Mouse (Mus musculus) midbrain, embryonic 13.5 days (tissue): ENCODE measurements at regions not wholly inside any gene's neighbourhood (a gene's known extent, or its start where the extent isn't known, plus 50 kb on each side); places are given as distances from the start of the nearest gene placed in this dataset.
"Not testable (repeated sequence)": the region's sequence is repeated elsewhere in the genome, so short reads cannot be mapped to it uniquely, and the experiment has no call there.

ENCODE experiments used
- ATAC-seq: fragments of 200-750 bp; cut with Nextera tagmentation; 2 replicates; pipeline ENCODE4 v1.8.0; 2017; ENCODE audit warnings: mild to moderate bottlenecking, moderate TSS enrichment, moderate library complexity
- H3K27ac ChIP-seq: fragments of 300-500 bp; sonication (generic); 2 replicates; pipeline ENCODE4 v1.5.1; 2015; ENCODE audit warnings: inconsistent platforms, mild to moderate bottlenecking, moderate library complexity
- H3K27me3 ChIP-seq: fragments of 300-500 bp; sonication (generic); 2 replicates; pipeline ENCODE4 v1.6.1; 2015; ENCODE audit warnings: mild to moderate bottlenecking, inconsistent platforms
- H3K36me3 ChIP-seq: fragments of 300-500 bp; sonication (generic); 2 replicates; pipeline ENCODE4 v1.6.1; 2015; ENCODE audit warnings: mild to moderate bottlenecking, inconsistent platforms
- H3K4me1 ChIP-seq: fragments of 300-500 bp; sonication (generic); replicated peaks from 2 replicates; pipeline ENCODE4 v1.6.1; 2015; ENCODE audit warnings: inconsistent platforms
- H3K4me2 ChIP-seq: fragments of 300-500 bp; sonication (generic); replicated peaks from 2 replicates; pipeline ENCODE4 v1.6.1; 2015; ENCODE audit warnings: moderate library complexity, mild to moderate bottlenecking, inconsistent platforms
- H3K4me3 ChIP-seq: fragments of 300-500 bp; sonication (generic); replicated peaks from 2 replicates; pipeline ENCODE4 v1.5.1; 2015; ENCODE audit warnings: mild to moderate bottlenecking, inconsistent platforms
- H3K9ac ChIP-seq: fragments of 300-500 bp; sonication (generic); replicated peaks from 2 replicates; pipeline ENCODE4 v1.6.1; 2015; ENCODE audit warnings: mild to moderate bottlenecking, inconsistent platforms
- H3K9me3 ChIP-seq: fragments of 300-500 bp; sonication (generic); 2 replicates; pipeline ENCODE4 v1.6.1; 2016; ENCODE audit warnings: mild to moderate bottlenecking, inconsistent platforms
- WGBS: fragments of 180-500 bp; shearing (Covaris S2); methylation state at CpG from one replicate; pipeline ENCODE4 v1.1.7; 2015; 5-methylcytosine and 5-hydroxymethylcytosine counted together

GRCm38 (mm10) chr6:66414822-66415221 lies 120.4 kb upstream of the Mad2l1 start:
- no peak for ATAC-seq
- no peak overlapping the region for H3K27ac ChIP-seq
- H3K36me3 ChIP-seq: no peaks in the 10 kb centered on the region
- no peaks in the 10 kb centered on the region for H3K9me3 ChIP-seq
- WGBS: 60% methylated on average over 4 of the region's 4 CpGs
- no peaks in the 10 kb centered on the region; the same call in 1 of the 2 replicates for H3K4me1 ChIP-seq
- no peak overlapping the region for H3K9ac ChIP-seq
- no peaks in the 10 kb centered on the region for H3K27me3 ChIP-seq
- no peak overlapping the region for H3K4me2 ChIP-seq
- H3K4me3 ChIP-seq: no peak overlapping the region

GRCm38 (mm10) chr6:66419452-66420041 lies 115.6 kb upstream of the Mad2l1 start:
- WGBS: 34% methylated on average over 7 of the region's 7 CpGs
- Histone ChIP-seq H3K4me1 (no peaks in the 10 kb centered on the region; the same call in 1 of the 2 replicates), H3K36me3 (no peaks in the 10 kb centered on the region), H3K4me3 (no peak overlapping the region), H3K27me3 (no peaks in the 10 kb centered on the region), H3K9me3 (no peaks in the 10 kb centered on the region), H3K9ac (no peak overlapping the region), H3K4me2 (no peak overlapping the region), H3K27ac (no peak overlapping the region)
- no peak for ATAC-seq

- no peaks in the 10 kb centered on the region for H3K4me1 ChIP-seq
- H3K9me3 ChIP-seq: peaks cover 8% of the 10 kb centered on the region; the same call in 1 of the 2 replicates
- ATAC-seq: no peak
- H3K27me3 ChIP-seq: no peaks in the 10 kb centered on the region
- H3K9ac ChIP-seq: no peak overlapping the region
- no peak overlapping the region for H3K4me3 ChIP-seq
- WGBS: 83% methylated on average over 4 of the region's 4 CpGs
- H3K36me3 ChIP-seq: no peaks in the 10 kb centered on the region
- H3K27ac ChIP-seq: no peak overlapping the region
- H3K4me2 ChIP-seq: no peak overlapping the region
Measured at GRCm38 (mm10) chr6:66428370-66428769, 106.8 kb upstream of the Mad2l1 start.

GRCm38 (mm10) chr6:66450408-66450807 lies 84.8 kb upstream of the Mad2l1 start:
- not testable (repeated sequence) for H3K27me3 ChIP-seq, H3K9ac ChIP-seq, H3K36me3 ChIP-seq, H3K4me3 ChIP-seq, H3K4me2 ChIP-seq, H3K9me3 ChIP-seq, H3K4me1 ChIP-seq, H3K27ac ChIP-seq, ATAC-seq

- Histone ChIP-seq H3K4me1 (peaks cover 8% of the 10 kb centered on the region), H3K4me2 (no peak overlapping the region), H3K4me3 (no peak overlapping the region), H3K27ac (peak overlapping the region; percentile 48; the same call in 1 of the 2 replicates), H3K27me3 (no peaks in the 10 kb centered on the region), H3K9me3 (no peaks in the 10 kb centered on the region), H3K36me3 (no peaks in the 10 kb centered on the region), H3K9ac (no peak overlapping the region)
- no peak for ATAC-seq
- WGBS: 23% methylated on average over 3 of the region's 3 CpGs
Measured at GRCm38 (mm10) chr6:66458172-66458571, 77.0 kb upstream of the Mad2l1 start.

GRCm38 (mm10) chr6:66464540-66464939 lies 70.7 kb upstream of the Mad2l1 start:
- Histone ChIP-seq H3K36me3 (no peaks in the 10 kb centered on the region), H3K4me3 (no peak overlapping the region), H3K4me1 (0 out of 2 replicates have a peak, but pooled peaks cover 4% of the 10 kb centered on the region), H3K27me3 (no peaks in the 10 kb centered on the region), H3K4me2 (no peak overlapping the region), H3K9ac (no peak overlapping the region), H3K9me3 (no peaks in the 10 kb centered on the region), H3K27ac (no peak overlapping the region)
- ATAC-seq: 0 out of 2 replicates have a peak, but pooled peaks have one; percentile 43
- 15% methylated on average over 4 of the region's 5 CpGs for WGBS

- no peaks in the 10 kb centered on the region for H3K36me3 ChIP-seq
- no peak overlapping the region for H3K9ac ChIP-seq
- 53% methylated on average over 11 of the region's 11 CpGs for WGBS
- no peak overlapping the region for H3K27ac ChIP-seq
- no peaks in the 10 kb centered on the region for H3K9me3 ChIP-seq
- no peaks in the 10 kb centered on the region for H3K27me3 ChIP-seq
- no peak overlapping the region for H3K4me2 ChIP-seq
- no peak for ATAC-seq
- no peak overlapping the region for H3K4me3 ChIP-seq
- H3K4me1 ChIP-seq: 0 out of 2 replicates have a peak, but pooled peaks cover 4% of the 10 kb centered on the region
Measured at GRCm38 (mm10) chr6:66465137-66465853, 69.9 kb upstream of the Mad2l1 start.

- H3K9me3 ChIP-seq: no peaks in the 10 kb centered on the region
- H3K27me3 ChIP-seq: no peaks in the 10 kb centered on the region
- no peak overlapping the region for H3K4me3 ChIP-seq
- no peaks in the 10 kb centered on the region for H3K36me3 ChIP-seq
- no peak for ATAC-seq
- WGBS: 36% methylated on average over 3 of the region's 3 CpGs
- 0 out of 2 replicates have a peak, but pooled peaks cover 4% of the 10 kb centered on the region for H3K4me1 ChIP-seq
- no peak overlapping the region for H3K4me2 ChIP-seq
- H3K9ac ChIP-seq: no peak overlapping the region
- no peak overlapping the region for H3K27ac ChIP-seq
Measured at GRCm38 (mm10) chr6:66466757-66467156, 68.4 kb upstream of the Mad2l1 start.

- Histone ChIP-seq H3K27ac (no peak overlapping the region), H3K9me3 (no peaks in the 10 kb centered on the region), H3K4me1 (no peaks in the 10 kb centered on the region), H3K4me3 (no peak overlapping the region), H3K9ac (no peak overlapping the region), H3K4me2 (no peak overlapping the region), H3K36me3 (no peaks in the 10 kb centered on the region), H3K27me3 (no peaks in the 10 kb centered on the region)
- 0 out of 2 replicates have a peak, but pooled peaks have one; percentile 40 for ATAC-seq
- 89% methylated on average over 4 of the region's 4 CpGs for WGBS
Measured at GRCm38 (mm10) chr6:66470627-66471249, 64.5 kb upstream of the Mad2l1 start.

GRCm38 (mm10) chr6:66471786-66472185 lies 63.4 kb upstream of the Mad2l1 start:
- no peak for ATAC-seq
- no peaks in the 10 kb centered on the region for H3K4me1 ChIP-seq
- H3K27me3 ChIP-seq: no peaks in the 10 kb centered on the region
- H3K27ac ChIP-seq: no peak overlapping the region
- H3K4me3 ChIP-seq: no peak overlapping the region
- no peaks in the 10 kb centered on the region for H3K9me3 ChIP-seq
- 81% methylated on average over 3 of the region's 3 CpGs for WGBS
- H3K9ac ChIP-seq: no peak overlapping the region
- H3K36me3 ChIP-seq: no peaks in the 10 kb centered on the region
- H3K4me2 ChIP-seq: no peak overlapping the region

GRCm38 (mm10) chr6:66472697-66473096 lies 62.5 kb upstream of the Mad2l1 start:
- no peaks in the 10 kb centered on the region for H3K4me1 ChIP-seq
- H3K27me3 ChIP-seq: no peaks in the 10 kb centered on the region
- no peaks in the 10 kb centered on the region for H3K9me3 ChIP-seq
- no peak overlapping the region for H3K9ac ChIP-seq
- H3K4me3 ChIP-seq: no peak overlapping the region
- WGBS: 85% methylated on average over 4 of the region's 4 CpGs
- H3K27ac ChIP-seq: no peak overlapping the region
- ATAC-seq: no peak
- no peak overlapping the region for H3K4me2 ChIP-seq
- no peaks in the 10 kb centered on the region for H3K36me3 ChIP-seq

- WGBS: 64% methylated on average over 5 of the region's 5 CpGs
- Histone ChIP-seq H3K9ac (no peak overlapping the region), H3K36me3 (no peaks in the 10 kb centered on the region), H3K4me3 (no peak overlapping the region), H3K4me1 (no peaks in the 10 kb centered on the region), H3K27me3 (no peaks in the 10 kb centered on the region), H3K9me3 (no peaks in the 10 kb centered on the region), H3K4me2 (no peak overlapping the region), H3K27ac (no peak overlapping the region)
- ATAC-seq: no peak
Measured at GRCm38 (mm10) chr6:66477575-66477974, 57.6 kb upstream of the Mad2l1 start.
